Mouse (Mus musculus) right cerebral cortex, adult 18-20 months (tissue): ENCODE data around the gene Tnfaip1.
A peak's percentile ranks its signal among the peaks of the same experiment; 100 is the strongest.
"Not testable (repeated sequence)": the region's sequence is repeated elsewhere in the genome, so short reads cannot be mapped to it uniquely, and the experiment has no call there.

Experiments used
- DNase-seq: peaks from one replicate; pipeline ENCODE4 v3.0.0; 2022; ENCODE audit warnings: mixed read lengths

Gene Tnfaip1

DNA sequence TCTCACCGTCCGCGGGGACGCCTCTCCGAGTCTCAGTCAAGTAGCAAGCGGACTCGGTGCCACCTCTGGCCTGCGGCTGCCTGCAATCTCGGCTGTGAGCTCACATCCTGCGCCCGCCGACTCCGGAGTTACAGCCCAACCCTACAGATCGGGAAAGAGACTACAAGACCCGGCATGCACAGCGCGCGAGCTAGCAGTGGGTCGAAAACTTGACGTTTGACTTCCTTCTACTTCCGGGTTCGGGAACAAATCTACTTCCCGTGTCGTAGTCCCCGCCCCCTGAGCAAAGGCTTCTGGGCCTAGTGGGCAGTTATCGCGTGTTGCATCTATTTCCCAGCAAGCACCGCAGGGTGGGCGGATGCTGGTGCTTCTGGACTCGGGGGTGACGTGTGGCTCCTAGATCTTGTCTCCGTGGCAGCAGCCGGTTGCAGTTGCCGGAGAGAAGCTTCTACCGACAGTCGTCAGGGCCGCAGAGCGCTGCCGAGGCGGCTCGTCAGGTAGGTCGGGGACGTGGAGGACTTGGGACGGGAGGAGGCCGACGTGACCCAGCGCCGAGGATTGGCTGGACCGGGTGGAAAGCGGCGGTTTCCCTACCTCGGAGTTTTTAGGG, at the start of gene Tnfaip1, which contains the start of gene Ift20:
Gene Tnfaip1 (minus strand): TSS at position 253 of the 610 bp plus-strand sequence.
Gene Ift20 (plus strand): TSS at position 282 of the 610 bp plus-strand sequence.
- DNase-seq = peak; percentile 99

DNA sequence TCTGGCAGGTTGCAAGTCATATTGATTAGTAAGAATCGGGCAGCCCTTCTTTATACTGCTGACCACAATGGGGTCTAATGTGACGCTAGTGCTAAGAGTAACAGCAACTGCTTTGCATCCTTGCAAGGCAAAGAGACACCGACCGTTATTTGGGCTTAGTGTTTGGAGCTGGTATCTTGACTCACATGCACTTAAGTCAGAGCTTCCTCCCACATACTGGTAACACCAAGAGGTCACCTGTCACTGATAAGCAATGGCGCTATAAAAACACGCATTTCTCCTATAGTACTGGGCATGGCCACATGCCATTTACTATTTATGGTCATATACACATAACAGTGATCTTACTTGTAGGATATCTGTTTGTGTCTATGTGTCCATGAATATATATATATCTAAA, 46.7 kb upstream of the Tnfaip1 start:
- no peak for DNase-seq

DNA sequence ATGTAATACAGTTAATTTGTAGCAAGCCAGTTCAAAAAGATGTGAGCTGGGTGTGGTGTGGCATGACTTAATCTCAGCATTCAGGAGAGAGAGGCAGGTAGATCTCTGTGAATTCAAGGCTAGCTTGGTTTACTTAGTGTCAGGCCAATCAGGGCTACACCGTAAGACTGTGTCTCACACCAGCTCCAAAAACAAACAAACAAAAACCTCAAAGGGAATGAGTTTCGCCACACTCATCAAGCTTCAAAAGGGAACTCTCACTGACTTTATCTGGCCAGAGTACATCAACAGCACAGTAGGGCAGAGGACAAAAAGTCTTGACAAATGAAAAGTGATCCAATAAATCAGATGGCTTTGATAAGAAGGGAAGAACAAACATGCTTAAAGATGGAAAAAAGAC, 38.8 kb upstream of the Tnfaip1 start:
- no peak for DNase-seq

DNA sequence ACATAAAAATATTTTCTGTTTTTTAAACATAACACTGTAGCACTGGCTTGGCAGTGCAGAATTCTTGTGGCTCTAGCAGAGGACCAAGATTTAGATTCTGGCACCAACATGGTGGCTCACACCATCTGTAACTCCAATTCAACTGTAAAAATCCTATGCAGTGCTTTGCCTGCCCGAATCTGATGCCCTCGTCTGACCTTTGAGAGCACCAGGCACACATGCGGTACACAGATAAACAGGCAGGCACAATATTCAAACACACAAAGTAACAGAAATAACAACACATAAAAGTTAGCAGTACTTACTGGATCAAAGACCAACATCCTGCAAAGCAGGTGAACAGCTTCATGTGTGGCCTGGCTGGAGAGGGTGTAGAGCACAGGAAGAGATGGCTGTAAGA, 38.4 kb upstream of the Tnfaip1 start:
- DNase-seq = no peak

DNA sequence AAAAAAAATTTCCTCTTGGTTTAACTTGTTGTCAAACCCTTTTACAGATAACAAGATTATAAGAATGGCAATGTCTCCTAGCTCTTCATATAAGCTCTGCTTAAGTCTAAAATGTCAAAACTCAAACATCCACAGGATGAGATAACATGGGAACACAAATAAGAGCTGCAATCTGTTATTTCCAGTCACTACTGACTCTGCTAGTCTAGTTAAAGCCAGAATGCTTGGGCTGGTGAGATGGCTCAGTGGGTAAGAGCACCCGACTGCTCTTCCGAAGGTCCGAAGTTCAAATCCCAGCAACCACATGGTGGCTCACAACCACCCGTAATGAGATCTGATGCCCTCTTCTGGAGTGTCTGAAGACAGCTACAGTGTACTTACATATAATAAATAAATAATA, 37.9 kb upstream of the Tnfaip1 start:
- not testable (repeated sequence) for DNase-seq

DNA sequence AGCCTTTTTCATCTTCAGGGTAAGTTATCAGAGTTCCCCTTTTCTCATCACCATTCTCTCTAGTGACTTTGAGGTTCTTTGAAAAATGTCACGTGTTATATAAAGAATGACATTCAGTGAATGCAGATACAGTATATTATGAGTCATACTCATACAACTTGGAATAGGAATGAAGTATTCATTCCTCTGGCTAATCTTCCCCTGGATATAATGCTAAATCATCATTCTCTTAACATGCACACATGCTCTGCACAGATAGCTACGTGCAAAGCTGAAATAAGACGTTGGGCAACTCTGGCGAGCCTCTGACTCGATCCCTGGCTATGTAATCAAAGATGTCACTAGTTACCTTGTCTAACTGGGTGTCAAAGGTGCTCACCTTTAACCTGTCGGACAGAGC, 35.7 kb upstream of the Tnfaip1 start:
- DNase-seq = no peak

DNA sequence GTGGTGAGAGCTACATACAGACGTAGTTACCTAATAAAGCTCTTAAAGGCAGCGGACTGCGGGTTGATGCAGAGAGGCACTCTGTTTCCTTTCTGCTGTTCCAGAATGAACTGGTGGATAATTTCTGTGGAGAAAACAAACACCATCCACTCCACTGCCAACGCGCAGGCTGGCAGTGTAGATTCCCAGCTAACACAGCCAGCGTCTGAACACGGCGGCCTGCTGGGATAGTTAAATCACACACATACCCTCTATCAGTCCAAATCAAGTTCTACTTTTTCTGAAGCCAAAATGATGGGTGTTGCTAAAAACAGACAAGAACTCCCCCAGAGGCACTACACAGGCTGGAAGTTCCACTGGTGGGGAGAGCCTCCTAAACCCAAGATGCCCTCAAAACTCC, 35.3 kb upstream of the Tnfaip1 start:
- DNase-seq = peak; percentile 52

DNA sequence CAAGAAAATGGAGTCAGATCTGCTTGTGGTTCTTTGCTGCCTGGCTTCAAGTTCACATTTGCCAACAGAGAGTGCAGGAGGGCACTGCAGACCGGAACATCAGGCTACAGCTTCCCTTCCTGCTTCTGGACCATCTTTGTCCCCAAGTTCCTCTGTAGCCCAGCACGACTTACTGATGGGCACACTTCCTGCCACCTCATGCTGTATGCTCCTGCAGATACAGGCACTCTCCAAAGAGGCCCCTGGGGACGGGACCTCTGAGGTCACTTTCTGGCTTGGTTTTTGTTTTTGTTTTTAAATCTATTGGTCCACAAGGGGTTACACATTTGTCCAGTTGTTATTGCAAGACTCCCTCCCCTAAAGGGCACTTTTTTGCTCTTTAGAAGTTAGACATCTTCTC, 33.7 kb upstream of the Tnfaip1 start:
- no peak for DNase-seq

DNA sequence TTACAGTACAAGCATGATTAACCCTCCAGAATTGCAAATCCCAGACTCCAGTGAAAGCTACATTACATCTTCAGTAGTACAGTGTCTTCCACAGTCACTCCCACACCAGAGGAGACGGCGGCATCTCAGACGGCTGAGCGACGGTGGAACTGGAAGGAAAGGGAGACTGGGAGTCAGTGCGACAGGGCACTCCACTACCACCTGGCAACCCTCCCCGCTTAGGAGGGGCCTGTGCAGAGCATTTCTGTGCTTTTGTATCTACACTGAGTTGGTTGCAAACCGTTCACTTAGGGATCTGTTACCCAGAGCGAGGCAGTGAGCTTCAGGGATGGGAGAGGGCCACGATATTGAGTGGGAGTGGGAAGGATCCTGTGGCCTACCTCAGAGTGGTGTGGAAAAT, 32.7 kb upstream of the Tnfaip1 start:
- DNase-seq = no peak

DNA sequence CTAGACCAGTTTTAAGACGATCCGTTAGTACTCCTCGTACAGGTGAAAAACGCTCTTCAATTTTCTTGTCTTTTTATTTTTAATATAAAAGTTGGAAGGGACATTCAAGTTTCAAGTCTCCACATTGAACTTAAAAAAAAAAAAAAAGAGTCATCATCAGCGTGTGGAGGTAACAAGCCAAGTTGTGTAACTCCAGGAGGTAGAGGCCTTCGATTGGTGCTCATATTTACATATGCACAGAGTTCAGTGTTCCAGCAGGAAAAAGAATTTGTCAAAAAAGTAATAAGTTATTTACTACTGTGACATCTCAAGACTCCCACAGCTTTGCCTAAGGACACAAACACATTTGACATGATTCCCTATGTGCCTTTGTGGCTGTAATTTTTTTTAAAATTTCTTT, 31.5 kb upstream of the Tnfaip1 start:
- DNase-seq = no peak

DNA sequence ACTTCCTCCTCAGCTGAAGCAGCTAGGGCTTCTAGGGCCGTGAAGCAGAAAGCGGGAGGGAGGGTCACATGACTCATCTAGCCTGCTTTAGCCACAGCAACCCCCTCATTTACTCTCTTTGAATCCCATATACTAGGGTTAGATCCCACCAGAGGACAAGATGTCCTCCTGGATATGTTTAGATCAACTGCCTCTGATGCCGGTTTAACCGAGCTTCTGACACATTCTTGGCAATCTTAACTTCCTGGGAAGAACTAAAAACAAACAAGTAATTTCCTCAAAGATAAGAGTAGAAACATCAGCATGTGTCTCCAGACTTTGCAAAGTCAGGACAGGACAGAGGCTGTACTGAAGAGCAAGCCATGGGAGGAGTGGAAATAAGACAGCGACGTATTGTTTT, 30.6 kb upstream of the Tnfaip1 start:
- no peak for DNase-seq

DNA sequence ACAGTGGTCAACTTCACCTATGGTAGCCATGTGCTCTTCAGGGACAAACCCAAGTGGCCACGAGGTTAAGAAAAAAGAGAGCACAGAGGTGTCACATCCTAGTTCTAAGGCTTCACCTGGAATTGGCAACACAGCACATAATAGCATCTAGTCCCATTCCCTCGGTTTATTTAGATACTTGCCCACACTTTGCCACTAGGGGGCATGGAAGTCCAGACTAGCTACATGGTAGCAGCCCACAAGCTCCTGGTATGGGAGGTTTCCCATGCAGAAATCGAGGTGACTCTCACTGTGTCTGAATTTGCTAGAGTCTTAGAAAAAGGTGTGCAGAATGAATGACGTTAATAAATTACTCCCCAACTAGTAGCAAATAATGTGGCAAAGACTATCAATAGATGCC, 24.3 kb upstream of the Tnfaip1 start:
- peak; percentile 84 for DNase-seq

DNA sequence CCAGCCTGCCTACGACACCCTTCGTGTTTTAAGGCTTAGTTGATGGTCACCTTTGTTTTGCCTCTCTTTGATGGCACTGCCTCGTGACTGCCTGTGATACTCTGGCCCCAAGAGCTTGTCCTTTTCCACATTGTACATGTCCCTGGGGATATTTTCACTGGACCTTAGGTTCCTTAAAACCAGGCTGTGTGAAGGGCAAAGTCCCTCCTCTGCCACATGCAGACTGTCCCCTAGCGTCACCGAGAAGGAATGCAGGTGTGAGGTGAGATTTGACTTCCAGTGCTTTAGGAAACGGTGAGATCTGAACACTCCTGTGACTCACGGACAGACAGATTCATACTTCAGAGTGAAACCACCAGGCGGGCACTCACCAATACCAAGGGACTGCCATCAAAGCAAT, 21.1 kb upstream of the Tnfaip1 start:
- no peak for DNase-seq

DNA sequence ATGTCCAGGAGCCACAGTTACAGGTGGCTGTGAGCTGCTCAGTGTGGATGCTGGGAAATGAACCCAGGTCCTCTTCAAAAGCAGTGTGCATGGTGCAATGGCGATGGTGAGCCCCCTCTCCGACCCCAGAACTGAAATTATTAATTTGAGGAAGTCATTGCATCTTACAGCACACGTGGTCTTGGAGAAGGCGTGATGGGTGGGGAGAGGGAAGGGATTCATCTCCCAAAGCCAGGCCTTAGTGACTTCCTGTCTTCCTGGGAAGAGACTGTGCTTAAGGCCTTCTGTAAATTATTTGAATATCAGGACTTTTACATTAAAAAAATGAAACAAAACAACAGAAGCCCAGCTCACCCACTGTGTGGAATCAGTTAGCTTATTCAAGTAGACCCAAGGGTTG, 19.9 kb upstream of the Tnfaip1 start:
- DNase-seq = no peak

DNA sequence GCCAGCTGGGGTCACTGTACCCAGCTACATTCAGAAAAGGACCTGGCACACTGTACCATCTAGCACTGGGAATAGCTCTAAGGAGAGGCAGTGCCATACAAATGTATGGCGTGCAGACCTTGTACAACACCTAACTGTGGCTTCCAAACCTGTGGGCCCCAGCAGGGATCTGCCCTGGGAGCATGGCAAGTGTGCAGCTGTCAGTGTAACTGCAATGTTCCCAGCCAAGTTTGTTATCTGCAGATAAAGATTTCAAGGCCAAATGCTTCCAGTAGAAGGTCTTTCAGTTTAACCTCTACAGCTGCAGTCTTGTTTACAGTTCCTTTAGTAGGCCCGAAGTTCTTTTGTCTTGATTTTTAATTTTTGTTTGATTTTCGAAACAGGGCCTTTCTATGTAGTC, 19.5 kb upstream of the Tnfaip1 start:
- no peak for DNase-seq

DNA sequence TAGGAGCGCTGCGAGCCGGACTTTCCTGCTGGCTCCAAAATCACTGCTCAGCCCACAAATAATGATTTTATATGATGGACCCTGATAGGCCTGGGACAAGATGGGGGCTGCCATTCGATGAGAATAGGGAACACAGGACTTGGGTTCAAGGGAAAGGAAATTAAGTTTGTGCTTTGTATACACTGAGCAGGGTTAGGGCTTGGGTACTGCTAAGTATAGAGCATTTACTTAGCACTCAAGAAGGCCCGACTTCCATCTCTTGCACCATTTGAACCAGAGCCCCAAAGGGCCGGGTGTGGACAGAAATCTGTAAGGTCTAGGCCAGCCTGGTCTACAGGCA, 14.9 kb upstream of the Tnfaip1 start:
- no peak for DNase-seq

DNA sequence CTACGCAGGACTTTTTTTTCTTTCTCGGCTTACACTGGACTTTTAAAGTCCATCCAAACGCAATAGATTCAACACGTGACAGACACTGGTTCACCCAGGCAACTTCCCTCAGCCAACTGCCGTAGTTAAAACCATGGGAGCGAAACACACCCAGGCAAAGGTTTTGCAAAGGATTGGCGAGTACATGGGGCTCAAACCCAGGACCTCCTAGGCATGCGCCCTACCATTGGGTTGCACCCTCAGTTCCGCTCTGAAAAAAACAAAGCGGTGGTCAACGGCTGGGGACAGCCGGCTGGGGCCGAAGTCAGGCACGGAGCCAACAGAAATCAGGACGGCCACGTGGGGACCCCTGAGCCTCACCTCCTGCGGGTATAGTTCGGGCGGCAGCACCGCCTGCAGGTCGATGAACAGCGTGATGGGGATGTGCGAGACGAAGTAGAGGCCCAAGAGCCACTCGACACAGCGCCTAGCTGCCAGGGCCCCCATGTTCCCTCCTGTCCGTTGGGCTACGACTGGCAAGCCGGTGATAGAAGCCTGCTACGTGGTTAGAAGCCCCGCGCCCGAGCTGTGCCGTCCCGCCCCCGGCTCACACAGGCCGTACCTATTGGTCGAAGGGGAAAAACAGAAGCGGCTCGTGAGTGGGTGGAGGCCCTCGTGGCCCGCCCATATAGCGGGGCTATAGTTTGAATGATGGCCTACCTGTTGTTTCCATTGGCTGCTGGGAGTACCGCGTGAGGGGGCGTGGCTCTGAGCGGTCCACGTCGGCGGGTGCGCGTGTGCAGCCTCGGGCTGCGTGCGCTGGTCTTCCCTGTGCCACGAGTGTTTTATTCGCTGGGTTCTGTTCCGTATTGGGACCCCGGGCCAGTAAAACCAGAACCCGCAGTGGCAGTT, 14.3 kb upstream of the Tnfaip1 start, which contains the start of gene Tmem97:
Gene Tmem97 (minus strand): TSS at position 610 of the 891 bp plus-strand sequence.
- DNase-seq = peak; percentile 97

DNA sequence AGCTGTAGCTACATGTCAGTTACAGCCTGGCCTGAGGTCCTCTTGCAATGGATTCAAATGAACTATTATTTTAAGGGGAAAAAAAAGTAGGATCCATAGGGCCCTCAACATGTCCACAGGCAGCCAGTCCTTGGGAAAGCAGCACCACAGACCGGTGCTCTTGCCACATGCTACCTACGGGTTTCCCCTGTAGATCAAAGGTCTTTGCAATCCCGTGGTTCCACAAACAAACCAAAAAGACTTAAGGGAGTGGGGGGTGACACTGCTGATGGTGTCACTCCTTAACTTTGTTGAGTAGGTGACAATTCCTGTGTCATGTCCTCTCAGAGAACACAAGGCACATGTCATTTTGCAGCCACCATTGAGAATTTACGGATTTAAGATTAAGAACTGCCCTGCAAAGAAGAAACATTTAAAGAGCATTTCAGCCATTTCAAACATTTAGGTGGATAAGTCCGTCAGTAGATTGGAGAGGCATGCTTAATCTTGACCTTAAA, 13.4 kb upstream of the Tnfaip1 start:
- DNase-seq = no peak

DNA sequence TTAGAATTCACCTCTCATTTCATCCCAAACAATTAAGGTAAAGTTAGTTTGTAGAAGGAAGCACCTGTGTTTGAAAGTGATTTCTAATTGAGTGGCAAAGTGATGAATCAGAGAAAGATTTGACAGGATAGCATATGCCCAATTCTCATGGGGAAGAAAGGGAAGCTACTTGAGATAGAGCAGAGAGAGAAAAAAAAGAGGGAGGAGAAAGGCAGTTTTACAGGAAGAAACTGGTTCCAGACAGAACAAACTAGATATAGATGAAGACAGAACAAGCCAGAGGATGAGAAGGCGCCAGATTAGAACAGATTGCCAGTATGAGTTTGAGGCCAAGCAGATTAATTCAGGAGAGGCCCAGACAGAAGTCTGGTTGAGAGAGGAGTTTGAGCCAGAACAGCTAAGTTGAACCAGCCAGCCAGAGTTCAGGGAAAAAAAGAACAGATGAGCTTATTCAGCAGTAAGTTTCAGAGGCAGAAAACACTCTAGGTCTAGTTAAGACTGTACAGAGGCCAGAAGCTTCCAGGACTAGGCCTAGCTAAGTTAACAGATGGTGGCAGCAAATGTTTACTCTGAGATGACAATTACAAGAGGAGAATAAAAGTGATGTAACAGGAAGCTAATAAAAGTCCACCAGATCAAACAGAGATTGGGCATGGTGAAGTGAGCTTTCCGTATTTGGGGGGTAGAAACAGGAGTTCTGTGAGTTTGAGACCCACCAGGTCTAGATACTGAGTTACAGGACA, 11.8 kb upstream of the Tnfaip1 start:
- DNase-seq = no peak

DNA sequence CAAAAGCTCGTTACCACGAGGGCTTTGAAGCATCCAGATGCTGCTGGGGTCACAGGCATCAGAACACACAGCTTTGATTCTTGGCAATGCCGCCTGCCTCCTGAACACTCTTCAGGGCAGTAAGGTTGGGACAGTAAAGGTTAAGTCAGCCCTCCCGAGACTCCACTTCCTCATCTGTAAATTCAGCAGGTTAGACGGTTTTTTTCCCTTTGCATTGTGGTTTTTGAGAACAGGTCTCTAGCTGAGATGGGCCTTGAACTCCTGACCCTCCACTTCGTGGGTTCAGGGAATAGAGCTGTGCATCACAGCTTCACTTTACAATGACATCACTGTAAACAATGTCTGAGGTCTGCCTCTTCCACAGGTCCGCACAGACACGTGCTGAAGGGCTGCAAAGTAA, 9.0 kb upstream of the Tnfaip1 start:
- DNase-seq = no peak

DNA sequence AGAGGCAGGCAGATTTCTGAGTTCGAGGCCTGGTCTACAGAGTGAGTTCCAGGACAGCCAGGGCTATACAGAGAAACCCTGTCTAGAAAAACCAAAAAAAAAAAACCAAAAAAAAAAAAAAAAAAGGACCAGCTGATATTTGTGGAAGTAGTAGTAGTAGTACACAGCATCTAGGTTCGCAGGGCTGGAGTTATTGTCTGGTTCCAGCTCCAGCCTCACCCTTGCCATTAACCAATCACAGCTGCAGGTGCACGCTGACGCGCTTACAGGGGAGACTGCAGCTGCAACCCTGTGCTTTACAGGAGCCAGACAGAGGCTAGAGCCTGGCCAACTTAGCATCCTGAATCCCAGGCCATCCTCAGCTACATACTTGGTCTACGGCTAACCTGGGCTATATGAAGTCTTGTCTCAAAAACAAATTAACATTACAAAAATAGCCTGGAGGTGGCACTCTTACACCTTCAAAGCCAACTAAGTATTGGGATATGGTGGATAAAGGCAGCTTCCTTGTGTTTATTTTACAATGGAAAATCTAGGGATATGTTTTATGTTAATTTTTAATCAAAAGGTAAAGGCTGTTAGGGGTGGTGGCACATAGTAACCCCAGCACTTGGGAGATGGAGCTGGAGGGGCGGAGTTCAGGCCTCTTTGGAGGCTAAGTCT, 8.4 kb upstream of the Tnfaip1 start:
- no peak for DNase-seq

DNA sequence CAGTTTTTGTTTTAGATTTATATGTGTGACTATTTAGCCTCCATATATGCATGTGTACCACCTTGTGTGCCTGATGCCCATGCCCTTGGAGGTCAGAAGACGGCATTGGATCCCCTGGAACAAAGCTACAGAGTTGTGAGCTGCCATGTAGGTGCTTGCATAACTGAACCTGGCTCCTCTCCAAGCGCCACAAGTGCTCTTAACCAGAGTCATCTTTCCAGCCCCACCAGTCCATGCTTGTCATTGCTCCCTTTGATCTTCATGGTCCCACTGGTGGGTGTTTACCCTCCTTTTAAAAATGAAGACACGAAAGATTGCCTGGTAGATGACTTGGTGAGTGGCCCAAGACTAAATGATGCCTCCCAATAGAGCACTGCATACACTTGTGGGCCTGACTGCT, 4.2 kb upstream of the Tnfaip1 start:
- DNase-seq = no peak

DNA sequence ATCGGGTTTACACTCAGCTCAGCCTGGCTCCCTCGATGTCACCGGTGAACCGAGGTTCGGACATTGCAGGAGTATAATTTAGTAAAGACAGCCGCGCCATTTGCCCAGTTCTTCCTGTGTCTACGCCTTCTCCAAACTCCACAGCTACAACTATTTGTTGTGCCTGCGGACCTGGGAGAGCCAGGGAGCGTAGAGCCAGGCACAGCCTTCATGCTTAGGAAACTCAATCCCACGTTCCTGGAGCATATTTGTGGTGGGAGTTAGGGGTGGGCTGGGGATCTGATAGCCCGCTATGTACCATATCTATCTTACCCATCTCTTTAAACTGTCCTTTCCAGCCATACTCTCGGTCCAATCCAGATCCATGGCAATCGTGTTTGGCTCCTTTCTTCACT, 555 bp upstream of the Tnfaip1 start:
- no peak for DNase-seq
